Mouse (Mus musculus) thymus, postnatal 14 days (tissue): ENCODE data around the gene Tbc1d10c.

Experiments used
- DNase-seq: peaks from one replicate; pipeline ENCODE4 v3.0.0; 2021

The Tbc1d10c gene

DNA sequence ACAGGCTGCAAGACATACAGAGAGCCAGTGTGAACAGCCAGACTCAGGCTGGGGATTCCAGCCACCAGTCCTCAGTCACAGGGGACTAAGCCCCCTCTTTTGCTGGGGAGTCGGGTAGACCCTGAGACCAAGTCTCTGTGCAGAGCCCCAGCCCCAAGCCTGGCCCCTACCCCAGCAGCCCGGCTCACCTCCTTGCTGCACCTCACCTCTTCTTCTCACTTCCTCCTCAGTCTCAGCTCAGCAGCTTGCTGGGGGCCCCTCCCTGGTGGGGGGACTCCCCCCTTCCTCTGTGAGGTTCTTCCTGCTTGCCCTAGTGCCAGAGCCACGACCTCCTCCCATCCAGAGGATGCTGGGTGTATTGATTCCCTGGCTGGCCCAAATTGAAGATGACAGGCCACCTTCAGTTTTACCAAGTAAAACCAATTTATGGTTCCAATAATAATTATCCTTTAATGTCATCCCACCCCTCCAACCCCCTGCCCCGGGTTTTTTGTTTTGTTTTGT, at the start of gene Tbc1d10c:
Tbc1d10c (minus strand) TSS at position 454 of the 504 bp plus-strand sequence.
- peak; percentile 94 for DNase-seq

DNA sequence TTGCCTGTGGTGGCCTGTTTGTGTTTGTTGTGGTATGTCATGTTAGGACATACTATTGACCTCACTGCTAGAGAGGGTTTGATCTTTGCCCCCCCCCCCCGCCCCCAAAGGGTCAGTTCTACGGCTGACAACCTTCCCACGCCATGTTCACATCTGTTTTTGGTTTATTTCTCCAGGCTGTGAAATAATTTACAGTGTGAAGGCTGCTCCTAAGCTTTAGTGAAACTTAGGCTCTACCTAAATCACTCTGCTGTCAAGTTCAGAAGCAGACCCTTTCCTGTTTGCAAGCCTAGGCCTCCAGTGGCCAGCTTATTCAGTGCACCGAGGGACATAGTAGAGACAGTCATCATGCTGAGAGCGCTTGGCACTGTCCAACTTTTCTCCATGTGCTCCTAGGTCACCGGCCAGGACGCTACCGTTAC, 49.2 kb upstream of the Tbc1d10c start:
- no peak for DNase-seq

DNA sequence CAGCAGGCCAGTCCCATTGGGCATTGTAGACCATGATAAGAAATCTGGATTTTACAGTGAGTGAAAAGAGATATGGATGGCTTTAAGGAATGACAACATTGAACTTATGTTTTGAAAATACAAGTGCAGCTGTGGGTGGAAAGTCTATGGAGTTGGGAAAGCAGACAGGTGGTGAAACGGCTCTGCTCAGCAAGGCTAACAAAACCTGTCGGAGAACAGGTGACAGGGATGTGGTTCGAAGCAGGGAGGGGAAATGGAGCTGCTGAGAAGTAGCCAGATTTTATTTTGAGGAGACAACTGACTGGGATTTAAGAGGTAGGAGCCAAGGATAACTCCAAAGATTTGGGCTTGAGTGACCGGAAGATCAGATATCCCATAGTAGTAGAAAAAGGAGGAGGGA, 43.5 kb upstream of the Tbc1d10c start:
- no peak for DNase-seq

DNA sequence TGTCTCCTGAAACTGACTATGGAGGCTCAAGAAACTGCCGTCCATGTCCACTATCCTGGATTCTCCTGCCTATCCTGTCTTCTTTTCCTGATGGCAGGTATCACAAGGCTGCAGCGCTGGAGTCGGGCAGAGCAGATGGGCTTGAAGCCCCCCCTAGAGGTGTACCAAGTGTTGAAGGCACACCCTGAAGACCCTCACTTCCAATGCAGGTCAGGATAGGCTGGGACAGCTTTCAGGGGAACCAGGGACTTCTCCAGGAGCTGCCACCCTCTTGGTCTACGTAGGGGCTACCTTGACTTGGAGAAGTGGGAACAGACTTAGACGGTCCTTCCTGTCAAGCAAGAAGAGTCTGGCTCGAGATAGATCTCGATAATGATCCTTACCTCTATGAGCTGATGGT, 41.6 kb upstream of the Tbc1d10c start:
- DNase-seq: no peak

DNA sequence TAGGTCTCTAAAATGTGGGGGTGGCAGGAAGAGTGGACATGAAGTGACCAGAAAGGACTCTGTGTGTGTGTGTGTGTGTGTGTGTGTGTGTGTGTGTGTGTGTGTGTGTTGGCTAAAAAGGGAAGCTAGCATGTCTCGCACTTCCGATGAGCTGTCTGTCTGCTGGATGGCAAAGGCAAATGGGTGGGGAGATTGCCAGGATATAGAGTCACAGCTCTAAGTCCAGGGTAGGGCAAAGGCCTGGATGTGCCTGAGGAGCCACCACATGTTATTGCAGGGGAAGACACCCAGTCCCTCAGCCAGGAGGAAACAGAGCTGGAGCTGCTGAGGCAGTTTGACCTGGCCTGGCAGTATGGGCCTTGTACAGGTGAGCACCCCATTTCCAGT, 41.1 kb upstream of the Tbc1d10c start:
- DNase-seq: no peak

DNA sequence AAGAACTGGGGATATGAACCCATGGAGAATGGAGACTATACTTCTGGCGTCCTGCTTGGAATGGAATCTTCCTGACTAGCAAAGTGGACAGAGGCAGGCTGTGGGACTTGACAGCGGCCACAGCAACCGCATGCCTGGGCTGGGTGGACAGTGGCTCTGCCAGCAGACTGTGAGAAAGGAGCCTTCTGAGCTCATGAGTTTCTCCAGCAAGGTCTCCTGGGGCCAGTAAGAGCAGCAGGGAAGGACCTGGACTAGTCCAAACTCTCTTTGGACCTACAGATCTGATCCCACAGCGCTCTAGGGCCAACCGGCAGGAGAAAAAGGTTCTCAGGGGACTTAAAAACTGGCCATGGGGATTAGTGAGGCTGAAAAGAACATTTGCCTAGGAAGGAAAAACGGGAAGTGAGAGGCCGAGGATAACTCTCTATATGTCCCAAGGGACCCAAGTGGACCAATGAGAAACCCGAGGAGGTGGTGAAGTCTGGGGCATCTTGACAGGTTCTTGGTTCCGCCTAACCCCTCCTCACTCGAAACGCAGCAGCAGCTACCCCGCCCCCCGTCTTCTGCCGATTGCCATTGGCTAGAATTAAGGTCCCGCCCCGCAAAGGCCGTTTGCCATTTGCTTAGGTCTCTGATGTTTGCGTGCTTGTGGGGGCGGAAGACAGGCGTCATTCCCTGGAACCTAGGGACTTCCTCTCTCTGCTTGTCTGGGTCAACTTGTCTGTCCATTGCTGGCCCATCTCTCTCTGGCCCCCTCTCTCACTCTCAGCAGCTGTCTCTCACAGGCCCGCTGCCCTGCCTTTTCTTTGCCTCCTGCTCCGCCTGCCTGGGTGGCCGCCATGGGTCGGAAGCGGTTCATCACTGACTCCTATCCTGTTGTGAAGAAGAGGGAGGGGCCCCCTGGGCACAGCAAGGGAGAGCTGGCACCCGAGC, 40.4 kb upstream of the Tbc1d10c start, which contains the start of gene Pold4:
Pold4 (plus strand) TSS at position 647 of the 933 bp plus-strand sequence.
- peak; percentile 98 for DNase-seq

DNA sequence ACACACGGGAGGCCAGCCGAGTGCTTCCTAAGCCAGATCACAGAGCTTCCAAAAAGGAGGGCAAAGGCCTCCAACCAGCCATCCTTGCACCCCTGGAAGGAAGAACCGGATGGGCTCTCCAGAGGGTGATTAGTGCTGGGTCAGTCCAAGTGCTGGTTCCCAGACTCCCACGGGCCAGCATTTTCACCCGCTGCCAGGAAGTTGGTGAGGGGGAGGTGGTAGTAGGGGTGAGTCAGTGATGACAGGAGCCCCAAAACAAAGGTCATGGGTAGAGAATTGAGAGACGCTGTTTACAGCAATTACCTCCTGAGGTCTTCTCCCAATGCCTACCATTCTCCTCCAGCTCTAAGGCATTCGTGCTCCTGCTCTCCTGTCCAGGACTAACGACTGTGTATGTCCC, 39.3 kb upstream of the Tbc1d10c start:
- DNase-seq: no peak

DNA sequence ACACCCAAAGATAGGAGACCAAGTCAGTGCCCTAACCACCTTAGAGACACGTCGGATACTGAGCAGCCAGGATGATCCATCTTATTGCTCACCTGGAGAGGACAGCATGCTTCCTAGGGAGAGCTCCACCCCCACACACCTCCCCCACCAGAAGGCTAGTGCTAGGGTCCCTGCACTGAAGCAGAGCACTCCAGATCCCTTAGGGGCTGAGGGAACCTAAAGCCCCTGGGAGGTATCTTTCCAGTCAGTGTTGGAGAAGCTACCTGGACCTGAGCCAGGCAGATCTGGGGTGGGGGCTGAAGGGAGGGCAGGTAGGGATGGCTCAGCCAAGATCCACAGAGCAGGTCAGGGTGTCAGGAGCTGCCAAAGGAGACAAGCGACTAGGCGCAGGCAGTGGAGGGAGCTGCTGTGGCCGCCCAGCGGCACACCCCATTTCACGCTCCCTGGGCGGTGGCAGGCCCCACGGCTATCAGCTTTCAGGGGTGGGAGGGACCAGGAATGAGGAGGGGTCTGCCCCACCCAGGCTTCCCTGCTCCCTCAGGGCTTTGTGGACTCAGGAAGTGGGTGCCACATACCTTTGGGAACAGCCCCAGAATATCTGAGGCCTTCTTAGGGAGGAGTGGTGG, 38.5 kb upstream of the Tbc1d10c start:
- DNase-seq: no peak

DNA sequence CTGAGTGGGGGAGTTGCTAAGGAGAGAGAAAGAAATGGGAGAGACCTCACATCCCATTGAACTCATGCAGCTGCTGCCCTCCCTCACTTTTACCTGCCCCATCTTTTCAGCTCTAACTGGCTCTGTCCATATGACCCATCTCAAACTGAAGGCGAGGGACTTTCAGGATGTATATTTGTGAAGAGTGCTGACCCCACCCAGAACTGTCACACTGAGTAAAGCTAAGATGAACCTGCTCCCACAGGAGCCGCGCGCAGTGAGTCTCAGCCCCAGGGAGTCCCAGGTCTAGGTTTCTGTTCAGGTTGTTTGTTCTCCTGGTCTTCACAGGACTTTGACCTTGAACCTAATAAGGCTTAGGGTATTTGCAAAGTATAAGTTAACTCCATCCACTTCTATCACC, 37.8 kb upstream of the Tbc1d10c start:
- DNase-seq: no peak

DNA sequence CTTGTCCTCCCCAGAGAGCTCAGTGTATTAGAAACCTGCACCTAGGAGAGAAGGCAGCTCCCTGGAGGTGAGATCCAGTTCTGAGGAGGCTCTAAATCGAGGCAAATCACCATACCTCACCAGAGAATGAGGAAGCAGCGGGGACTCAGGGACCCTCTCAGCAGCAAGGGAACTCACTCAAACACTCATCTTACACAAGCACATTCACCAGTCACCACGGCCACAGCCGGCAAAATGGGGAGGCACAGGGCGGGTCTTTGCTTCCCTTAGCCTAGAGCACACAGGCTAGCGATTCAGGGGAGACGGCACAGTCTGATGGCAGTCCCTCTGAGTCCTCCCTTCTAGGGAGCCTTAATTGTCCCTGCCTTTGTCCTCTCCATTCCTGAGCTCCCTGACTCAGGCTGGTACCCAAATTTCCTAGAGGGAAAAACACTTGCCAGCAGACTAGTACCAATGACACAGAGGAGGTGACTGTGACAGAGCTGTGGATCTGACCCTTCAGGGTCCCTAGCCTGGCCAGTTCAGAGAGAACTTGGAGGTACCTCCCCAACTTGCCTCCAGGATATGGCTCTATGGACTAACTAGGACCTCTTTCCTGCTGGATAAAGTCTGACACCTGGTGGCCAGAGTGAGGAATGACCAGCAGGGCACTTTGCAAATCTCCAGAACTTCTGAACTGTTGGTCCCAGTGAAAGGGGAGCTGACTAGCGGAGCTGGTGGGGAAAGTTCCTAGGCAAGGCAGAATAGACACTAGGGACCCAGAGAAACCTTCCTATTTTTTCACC, 37.0 kb upstream of the Tbc1d10c start:
- peak; percentile 77 for DNase-seq

DNA sequence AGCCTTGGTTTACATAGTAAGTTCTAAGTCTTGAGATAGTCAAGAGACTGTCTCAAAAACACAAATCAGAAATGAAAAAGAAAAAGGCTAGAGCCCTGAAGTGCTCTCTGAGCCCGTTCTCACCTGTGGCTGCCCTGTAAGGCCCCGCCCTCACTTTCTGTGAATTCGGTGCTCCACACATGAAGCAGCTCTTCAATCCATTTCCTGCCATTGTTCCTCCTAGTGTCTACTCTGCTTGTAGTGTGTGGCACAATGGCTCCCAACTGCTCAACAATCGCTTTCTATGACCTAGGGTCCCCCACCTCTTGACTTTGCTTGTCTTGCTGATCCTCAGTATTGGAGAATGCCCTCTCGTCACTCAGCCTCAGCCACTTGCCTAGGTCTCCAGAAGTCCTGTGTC, 36.4 kb upstream of the Tbc1d10c start:
- no peak for DNase-seq

DNA sequence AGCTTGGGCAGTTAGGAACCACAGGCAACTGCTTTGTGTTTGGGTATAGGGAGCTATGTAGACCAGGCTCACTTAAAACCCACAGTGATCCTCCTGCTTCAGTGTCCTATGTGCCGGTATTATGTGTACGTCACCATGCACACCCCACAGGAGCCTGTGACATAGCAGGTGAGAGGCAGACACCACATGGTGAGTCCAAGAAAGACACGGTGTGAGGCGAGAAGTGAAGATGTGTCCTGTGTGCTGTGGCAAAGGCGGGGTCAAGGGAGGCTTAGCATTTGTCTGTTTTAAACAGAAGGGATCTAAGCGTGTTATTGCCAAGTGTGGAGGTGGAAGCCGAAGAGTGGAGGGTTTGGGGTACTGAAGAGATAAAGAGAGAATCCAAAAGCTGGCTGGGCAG, 35.7 kb upstream of the Tbc1d10c start:
- DNase-seq: no peak

DNA sequence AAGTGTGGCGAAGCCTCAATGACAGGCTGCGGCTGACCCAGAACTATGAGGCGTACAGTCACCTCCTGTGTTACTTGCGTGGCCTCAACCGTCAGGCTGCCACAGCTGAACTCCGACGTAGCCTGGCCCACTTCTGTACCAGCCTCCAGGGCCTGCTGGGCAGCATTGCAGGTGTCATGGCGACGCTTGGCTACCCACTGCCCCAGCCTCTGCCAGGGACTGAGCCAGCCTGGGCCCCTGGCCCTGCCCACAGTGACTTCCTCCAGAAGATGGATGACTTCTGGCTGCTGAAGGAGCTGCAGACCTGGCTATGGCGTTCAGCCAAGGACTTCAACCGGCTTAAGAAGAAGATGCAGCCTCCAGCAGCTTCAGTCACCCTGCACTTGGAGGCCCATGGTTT, 31.1 kb upstream of the Tbc1d10c start:
- no peak for DNase-seq

DNA sequence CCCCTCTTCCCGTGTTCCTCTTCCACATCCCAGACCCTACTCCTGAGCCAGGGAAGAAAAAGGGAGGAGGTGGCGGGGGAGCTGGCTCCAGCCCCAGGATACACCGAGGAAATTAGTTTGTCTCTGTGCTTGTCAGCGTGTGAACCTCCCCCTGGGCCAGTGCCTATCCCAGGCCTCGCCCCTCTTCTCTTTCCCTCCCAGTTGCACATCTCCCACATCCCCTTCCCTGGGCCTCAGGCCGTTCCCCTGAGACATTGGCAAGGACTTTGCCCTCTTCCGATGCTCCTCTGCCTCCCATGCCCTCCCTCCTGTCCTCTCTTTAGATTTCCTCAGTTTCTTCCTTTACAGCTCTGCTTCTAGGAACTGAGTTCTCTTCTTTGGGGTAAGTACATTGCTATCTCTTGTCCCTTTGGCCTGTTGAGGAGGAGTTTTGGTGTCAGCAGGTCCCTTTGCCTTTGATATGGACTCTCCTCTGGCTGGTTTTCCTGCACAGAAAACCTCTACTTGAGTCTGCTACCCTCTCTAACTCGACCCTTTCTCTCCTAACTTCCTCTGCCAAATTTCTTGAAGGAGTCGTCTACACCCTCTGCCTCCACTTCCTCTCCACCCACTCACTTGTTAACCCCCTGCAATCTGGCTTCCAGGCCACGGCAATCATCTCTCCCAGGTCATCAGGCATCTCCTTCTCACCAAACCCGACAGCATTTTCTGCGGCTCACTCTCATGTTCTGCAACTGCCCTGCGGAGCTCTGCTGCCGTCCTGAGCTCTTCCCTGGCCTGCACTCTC, 30.1 kb upstream of the Tbc1d10c start:
- DNase-seq: no peak

DNA sequence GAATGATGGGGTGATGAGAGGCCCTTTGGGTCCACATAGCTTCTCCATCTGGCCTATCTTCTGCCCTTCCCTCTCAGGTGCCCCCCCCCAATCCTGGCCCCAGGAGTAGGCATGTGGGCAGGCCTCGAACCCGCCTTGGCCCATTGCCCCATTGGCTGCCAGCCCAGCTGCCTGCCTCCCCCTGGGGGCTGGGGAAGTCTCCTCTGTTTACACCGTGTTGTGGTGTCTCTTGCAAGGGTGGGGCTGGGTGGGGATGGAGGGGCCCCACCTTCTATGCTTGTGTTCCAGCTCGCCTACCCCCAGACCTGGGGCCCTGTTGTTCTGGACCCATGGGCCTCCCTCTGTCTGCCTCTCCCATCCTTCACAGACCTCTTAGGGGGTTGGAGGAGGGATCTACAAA, 29.3 kb upstream of the Tbc1d10c start:
- DNase-seq: no peak

DNA sequence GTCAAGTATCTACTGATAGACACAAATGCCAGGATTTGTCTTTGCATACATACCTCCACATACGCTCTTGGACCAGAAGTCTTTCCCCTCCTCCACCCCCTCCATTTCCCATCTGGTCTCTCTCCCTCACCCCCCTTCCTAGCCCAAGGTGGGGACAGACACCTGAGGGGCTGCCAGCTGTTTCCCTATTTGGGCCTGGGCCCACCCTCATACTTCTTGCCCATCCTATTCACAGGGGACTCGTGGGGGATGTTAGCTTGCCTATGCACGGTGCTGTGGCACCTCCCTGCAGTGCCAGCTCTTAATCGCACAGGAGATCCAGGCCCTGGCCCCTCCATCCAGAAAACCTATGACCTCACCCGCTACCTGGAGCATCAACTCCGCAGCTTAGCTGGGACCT, 28.9 kb upstream of the Tbc1d10c start:
- no peak for DNase-seq

DNA sequence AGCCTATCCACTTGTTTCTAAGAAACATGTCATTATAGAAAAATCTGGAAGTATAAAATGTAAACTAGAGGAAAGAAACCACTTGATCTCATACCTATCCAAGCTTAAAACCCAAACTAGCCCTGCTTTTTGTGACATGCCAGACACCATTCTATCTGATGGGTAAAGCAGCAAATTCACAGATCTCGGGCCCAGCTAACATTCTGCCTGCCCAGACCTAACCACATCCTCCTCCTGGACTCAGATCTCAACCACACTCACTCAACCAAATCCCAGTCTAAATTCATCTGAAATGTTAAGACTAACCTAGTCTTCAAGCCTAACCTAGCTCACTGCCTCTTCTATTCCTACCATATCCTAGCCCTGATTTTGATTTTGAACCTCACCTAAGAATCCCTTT, 27.7 kb upstream of the Tbc1d10c start:
- no peak for DNase-seq

DNA sequence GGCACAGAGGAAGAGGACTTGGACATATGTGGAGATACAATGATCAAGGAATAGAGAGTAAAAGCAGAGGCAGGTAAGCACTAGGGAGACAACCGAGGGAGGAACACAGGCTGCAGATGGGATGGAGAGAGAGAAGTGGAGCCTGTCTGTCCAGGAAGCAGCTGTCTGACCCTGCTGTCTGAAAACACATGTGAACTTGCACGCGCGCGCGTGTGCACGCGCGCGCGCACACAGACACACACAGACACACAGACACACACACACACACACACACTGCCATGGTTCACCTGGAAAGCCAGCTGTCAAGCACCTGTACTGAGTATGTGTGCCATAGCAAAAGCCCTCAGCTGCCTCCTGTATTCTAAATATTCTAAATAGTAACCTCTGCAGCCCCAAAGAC, 27.2 kb upstream of the Tbc1d10c start:
- DNase-seq: no peak

DNA sequence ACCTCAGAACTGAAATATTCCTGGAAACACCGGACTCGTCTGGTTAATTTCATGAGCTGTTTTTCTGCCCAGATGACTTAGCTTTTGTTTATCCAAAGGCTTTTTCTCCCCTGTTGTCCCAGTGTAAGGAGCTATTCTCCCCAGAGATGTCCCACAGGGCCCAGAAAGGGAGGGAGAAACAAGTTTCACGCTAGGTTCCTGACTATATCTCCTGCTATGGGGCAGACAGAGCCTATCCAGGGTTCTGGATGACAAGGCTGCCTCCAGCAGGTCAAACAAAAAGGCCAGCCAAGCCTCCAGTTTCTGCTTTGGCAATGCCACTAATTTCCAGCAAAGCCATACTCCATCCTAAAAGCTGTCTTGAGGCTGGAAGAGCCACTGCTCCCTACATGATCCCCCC, 26.8 kb upstream of the Tbc1d10c start:
- no peak for DNase-seq

DNA sequence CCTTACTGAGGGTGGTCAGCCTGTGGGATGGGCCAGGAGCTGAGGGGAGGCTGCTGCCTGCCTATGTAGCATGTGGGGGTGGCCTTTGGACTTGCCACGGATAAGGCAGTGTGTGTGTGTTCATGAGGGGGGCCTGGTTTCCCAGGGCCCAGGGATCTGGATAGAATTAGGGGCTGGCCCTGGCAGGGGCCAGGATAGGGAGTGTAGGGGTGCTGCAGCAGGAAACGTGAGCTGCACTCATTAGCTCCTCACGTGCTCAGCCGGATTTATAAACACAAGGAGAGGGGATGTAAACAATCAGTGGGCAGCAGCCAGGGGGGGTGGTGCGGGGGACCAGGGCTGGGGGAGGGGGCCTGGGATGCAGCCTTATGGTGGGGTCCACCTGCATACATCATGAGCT, 26.1 kb upstream of the Tbc1d10c start:
- DNase-seq: no peak

DNA sequence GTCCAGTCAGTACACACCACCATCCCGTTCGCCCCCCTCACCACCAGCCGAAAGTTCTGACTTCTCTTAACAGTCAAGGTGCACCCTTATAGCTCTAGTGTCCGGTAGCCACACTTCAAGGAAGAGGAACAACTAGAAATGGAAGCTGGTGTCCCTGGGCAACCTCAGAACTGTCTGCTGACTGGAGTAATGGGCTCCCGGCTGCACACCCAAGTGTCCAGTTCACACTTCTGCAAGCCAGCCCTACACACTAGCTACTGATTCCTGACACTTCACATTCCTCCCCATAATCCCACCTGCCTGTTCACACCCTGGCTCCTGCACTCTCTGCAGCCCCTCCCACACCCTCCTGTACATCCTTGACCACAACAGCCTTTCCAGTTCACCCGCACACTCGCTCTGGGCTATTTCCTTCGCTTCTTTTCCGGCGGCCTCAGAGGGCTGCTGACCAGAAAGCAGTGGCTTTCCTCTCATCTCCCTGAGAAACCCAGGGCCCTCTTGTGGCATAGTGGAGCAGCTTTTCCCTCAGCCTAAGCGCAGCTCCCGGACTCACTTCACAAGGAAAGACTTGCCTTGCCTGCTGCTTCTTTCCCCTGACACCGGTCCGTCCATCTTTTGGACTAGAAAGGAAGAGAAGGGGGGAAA, 25.1 kb upstream of the Tbc1d10c start:
- peak; percentile 3 for DNase-seq

DNA sequence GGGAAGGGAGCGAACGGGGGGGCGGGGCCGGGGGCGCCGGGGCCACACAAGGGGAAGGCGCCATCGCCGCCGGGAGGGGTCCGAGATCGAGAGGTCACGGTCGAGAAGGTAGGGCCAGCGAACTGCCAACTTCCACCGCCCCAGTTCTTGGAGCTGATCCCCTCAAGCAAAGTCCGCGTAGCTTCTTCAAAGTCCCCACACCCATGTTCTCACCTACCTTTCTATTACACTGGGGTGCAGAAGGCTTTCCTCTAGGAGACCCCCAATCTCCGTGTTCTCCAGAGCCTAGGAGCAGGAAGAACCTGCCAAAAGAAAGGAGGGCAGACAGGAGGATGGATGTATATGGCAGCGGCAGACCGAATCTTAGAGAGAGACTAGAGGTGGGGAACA, 24.4 kb upstream of the Tbc1d10c start:
- no peak for DNase-seq
